Mouse (Mus musculus) liver, adult 2 months (tissue): ENCODE measurements around the gene Lsm14a.

Experiments used
- CTCF ChIP-seq: fragments of 200-500 bp; IDR thresholded peaks from 2 replicates; pipeline ENCODE4 v1.5.1; 2011; ENCODE audit warnings: low read depth, low read length, control low read depth
- POLR2A ChIP-seq: fragments of 200-500 bp; IDR thresholded peaks from 2 replicates; pipeline ENCODE4 v1.6.1; 2011; ENCODE audit warnings: low read length, control low read depth; ENCODE audit not compliant: insufficient read depth; ENCODE audit errors: extremely low read depth

- TF ChIP-seq CTCF, result no peak
- no peak for TF ChIP-seq POLR2A
These were observed 1.5 kb upstream of the Lsm14a start for GRCm38 (mm10) chr7:34394636-34395035.
